Mouse (Mus musculus) liver, postnatal 0 days (tissue): ENCODE data around the gene Rpap2.

Experiments
- CTCF ChIP-seq: sonication (generic); IDR thresholded peaks from 2 replicates; pipeline ENCODE4 v1.5.1; 2016; ENCODE audit warnings: antibody characterized with exemption, low read depth
- EP300 ChIP-seq: IDR thresholded peaks from 2 replicates; pipeline ENCODE4 v1.6.1; 2016; ENCODE audit warnings: antibody characterized with exemption, low read depth, mild to moderate bottlenecking

DNA sequence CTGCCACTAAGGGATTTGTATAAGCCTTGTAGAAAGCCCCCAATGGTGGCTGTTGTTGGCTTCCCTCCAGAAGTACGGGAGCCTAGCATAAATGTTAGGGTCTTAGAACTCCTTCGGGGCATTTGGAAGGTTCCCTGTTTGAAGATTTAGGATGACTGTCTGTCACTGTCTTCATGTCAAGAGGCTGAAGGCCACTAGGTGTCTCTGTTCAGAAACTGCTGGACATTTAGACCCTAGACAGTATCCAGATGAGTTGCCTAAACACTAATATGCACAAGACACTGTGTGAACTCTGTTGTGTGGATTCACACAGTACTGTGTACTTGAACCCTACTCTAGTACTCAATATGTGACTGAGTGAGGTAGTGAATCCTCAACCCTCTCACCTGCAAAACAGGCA is 87.2 kb downstream of the Rpap2 start:
- TF ChIP-seq EP300 (no peak), CTCF (peak; percentile 60)
